Mouse (Mus musculus) heart, embryonic 10.5 days (tissue): ENCODE measurements around the gene Zeb2. TPM values are rescaled to one million over a fixed set of nuclear protein-coding genes. Genes with fewer than 3 reads are reported as not detected.

Source experiments
- DNase-seq: peaks from one replicate; pipeline ENCODE4 v3.0.0-alpha.2; 2017; ENCODE audit warnings: low spot score
- H3K27ac ChIP-seq: fragments of 300-500 bp; sonication (generic); 2 replicates; pipeline ENCODE4 v1.5.1; 2016; ENCODE audit warnings: mild to moderate bottlenecking
- H3K27me3 ChIP-seq: fragments of 300-500 bp; sonication (generic); 2 replicates; pipeline ENCODE4 v1.6.1; 2016; ENCODE audit warnings: mild to moderate bottlenecking; ENCODE audit not compliant: poor library complexity, insufficient read depth, severe bottlenecking
- H3K36me3 ChIP-seq: fragments of 300-500 bp; sonication (generic); 2 replicates; pipeline ENCODE4 v1.6.1; 2016; ENCODE audit warnings: mild to moderate bottlenecking, moderate library complexity
- H3K4me1 ChIP-seq: fragments of 300-500 bp; sonication (generic); 2 replicates; pipeline ENCODE4 v1.6.1; 2016; ENCODE audit warnings: mild to moderate bottlenecking
- H3K4me3 ChIP-seq: fragments of 300-500 bp; sonication (generic); 2 replicates; pipeline ENCODE4 v1.5.1; 2016; ENCODE audit warnings: mild to moderate bottlenecking, moderate library complexity
- H3K9me3 ChIP-seq: fragments of 300-500 bp; sonication (generic); 2 replicates; pipeline ENCODE4 v1.6.1; 2016; ENCODE audit warnings: mild to moderate bottlenecking, moderate library complexity
- WGBS: fragments of 180-500 bp; shearing (Covaris S2); methylation state at CpG from one replicate; pipeline ENCODE4 v1.1.7; 2016; 5-methylcytosine and 5-hydroxymethylcytosine counted together
- polyA plus RNA-seq: library from polyadenylated mRNA; unstranded; fragments of >200 nt; fragmentation: Nextera tagmentation; extraction: Ambion mirVana; gene quantifications from 2 replicates; pipeline ENCODE4 v1.2.1, GENCODE M21; 2016

The Zeb2 gene
- polyA plus RNA-seq, 1 experiment from 2014 or later, result 25.1 TPM

DNA sequence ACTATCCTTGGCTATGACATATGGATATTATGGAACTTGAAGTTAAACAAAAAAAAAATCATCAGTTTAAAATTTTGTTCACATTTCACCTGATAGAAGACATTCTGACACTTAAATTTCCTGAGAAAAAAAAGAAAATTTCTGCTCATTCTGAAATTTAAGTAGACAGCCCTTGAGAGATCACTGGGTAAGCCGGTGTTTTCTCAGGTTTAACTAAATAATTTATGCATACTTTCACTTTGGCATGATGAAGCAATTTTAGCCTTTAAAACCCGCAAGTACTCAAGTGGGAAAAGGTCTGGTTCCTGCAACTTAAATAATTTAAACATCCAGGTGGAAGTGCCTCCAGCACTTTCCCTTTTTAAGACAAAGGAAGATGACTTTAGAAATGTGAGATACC is 65.9 kb downstream of the Zeb2 start:
- WGBS, result 85% methylated on average over 2 of the region's 2 CpGs
- Histone ChIP-seq H3K4me1 (peaks cover 53% of the 10 kb centered on the region), H3K4me3 (no peak overlapping the region), H3K36me3 (no peaks in the 10 kb centered on the region), H3K27me3 (no peaks in the 10 kb centered on the region), H3K27ac (no peak overlapping the region), H3K9me3 (no peaks in the 10 kb centered on the region)
- no peak for DNase-seq

DNA sequence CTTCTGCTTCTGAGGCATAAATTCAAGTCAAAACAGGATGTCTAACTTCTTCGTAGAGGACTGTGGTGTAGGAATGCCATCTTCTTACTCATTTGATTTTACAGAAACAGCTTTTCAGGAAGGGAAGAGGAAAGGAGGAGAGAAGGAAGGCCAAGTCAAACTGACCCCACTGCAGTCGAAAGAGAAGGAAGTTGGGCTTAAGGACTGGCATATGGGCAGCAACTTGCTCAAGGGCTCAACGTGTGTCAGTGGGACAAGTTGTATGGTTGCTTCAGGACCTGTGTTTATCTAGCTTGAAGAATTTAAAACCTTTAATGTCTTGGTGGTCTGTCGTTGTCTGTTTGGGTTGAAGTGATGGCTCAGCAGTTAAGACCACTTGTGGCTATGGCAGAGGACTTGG is 67.3 kb downstream of the Zeb2 start:
- DNase-seq, result no peak
- H3K36me3 ChIP-seq, result no peaks in the 10 kb centered on the region
- H3K9me3 ChIP-seq, result no peaks in the 10 kb centered on the region
- no peaks in the 10 kb centered on the region for H3K27me3 ChIP-seq
- H3K4me3 ChIP-seq, result no peak overlapping the region
- WGBS, result 79% methylated on average over 4 of the region's 4 CpGs
- H3K4me1 ChIP-seq, result peaks cover 53% of the 10 kb centered on the region
- peak overlapping the region; percentile 17; the same call in 1 of the 2 replicates for H3K27ac ChIP-seq

DNA sequence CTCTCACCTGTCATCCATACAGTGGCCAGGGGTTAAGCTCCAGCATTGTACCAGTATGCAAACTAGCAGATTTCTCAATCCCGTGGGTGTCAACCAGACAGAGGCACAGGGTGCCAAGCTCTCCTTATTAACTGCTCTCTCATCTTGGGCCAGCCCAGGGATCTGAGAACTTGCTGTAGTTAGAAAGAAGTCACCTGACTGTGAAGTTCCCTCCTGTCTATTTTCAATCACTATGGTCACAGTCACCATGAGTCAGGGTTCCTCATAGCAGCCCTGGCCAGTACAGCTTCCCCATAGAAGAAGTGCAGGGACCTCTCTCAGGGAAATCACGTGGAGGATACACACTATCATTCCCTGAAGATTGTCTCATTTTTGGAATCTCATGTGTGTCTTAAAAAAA is 67.9 kb downstream of the Zeb2 start:
- H3K4me1 ChIP-seq, result peaks cover 52% of the 10 kb centered on the region
- H3K27me3 ChIP-seq, result no peaks in the 10 kb centered on the region
- no peaks in the 10 kb centered on the region for H3K36me3 ChIP-seq
- no peak for DNase-seq
- H3K27ac ChIP-seq, result peak overlapping the region; percentile 36; the same call in 1 of the 2 replicates
- 57% methylated on average over 2 of the region's 2 CpGs for WGBS
- no peak overlapping the region for H3K4me3 ChIP-seq
- H3K9me3 ChIP-seq, result no peaks in the 10 kb centered on the region

DNA sequence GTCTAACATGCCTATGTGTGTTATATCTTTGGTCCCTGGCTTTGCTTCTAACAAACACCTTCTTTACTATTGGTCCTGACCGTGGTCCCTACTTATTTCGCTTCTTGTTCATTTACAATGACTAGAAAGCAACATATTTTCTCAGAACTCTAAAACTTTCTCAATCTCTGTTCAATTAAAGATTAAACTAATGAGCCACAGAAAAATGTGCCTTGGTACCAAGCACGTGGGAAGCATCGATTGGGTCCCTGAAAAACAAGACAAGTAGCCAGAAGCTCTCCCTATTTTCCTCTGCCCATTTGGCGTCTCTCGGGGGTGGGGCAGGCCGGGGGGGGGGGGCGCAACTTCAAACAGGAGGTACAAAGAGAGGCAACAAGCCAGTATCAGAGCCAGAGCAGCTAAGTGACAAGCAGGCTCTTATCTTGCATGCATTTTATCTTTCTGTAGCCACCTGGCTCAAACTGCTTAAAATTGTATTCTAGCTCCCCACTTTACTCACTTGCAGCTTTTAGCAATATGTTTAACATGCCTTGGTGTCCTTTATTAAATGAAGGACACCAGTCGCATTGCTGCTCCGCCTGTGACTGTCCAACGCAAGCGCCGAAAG is 76.4 kb downstream of the Zeb2 start:
- 44% methylated on average over 13 of the region's 13 CpGs for WGBS
- H3K4me3 ChIP-seq, result no peak overlapping the region
- H3K36me3 ChIP-seq, result no peaks in the 10 kb centered on the region
- no peaks in the 10 kb centered on the region for H3K9me3 ChIP-seq
- H3K27ac ChIP-seq, result peak overlapping the region; percentile 84
- no peaks in the 10 kb centered on the region for H3K27me3 ChIP-seq
- peak; percentile 88 for DNase-seq
- peaks cover 63% of the 10 kb centered on the region for H3K4me1 ChIP-seq

DNA sequence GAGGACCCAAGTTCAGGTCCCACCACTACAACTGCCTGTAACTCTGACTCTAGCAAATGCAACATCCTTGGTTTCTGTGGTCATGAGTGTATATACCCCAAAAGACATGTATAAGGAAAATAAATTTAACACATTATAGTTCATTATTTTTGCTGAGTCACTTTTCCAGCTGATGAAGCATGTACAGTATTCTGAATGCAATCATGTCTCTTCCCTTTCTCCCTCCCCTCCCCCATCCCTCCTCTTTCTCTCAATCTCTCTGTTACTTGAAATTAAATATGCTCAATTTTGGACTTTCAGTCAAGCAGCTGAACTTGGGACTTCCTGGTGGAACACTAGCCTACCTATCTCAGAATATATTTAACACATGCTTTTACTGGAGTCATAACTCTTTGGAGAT is 77.7 kb downstream of the Zeb2 start:
- no peak overlapping the region for H3K4me3 ChIP-seq
- no peaks in the 10 kb centered on the region for H3K9me3 ChIP-seq
- H3K27ac ChIP-seq, result peak overlapping the region; percentile 22; the same call in 1 of the 2 replicates
- H3K27me3 ChIP-seq, result no peaks in the 10 kb centered on the region
- no peak for DNase-seq
- no peaks in the 10 kb centered on the region for H3K36me3 ChIP-seq
- H3K4me1 ChIP-seq, result peaks cover 55% of the 10 kb centered on the region

DNA sequence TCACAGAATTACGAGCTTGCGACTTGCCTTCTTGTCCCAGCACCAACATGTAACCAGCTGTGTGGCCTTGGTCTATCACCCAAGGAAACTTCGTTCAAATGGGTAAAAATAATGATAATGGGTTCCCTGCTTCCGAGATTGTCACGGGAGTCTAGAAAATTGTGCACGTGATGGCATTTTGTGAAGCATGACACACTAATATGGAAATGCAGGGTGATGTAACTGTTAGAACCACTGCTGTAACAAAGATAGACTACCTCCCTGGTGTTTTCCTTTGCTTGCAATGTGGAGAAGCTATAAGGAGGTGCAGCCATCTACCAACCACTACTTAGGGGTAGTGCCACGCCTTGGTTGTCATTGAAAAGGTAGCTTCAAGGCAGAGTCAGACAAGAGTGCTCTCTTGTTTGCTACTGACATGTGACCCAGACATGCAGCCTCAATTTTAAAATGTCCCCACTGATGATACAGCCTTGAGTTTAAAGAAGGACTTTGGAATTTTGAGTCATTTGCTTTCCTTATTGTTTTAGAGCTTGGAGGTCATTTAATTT is 89.0 kb downstream of the Zeb2 start:
- Histone ChIP-seq H3K9me3 (no peaks in the 10 kb centered on the region), H3K4me1 (peaks cover 28% of the 10 kb centered on the region)
- 90% methylated on average over 7 of the region's 7 CpGs for WGBS

DNA sequence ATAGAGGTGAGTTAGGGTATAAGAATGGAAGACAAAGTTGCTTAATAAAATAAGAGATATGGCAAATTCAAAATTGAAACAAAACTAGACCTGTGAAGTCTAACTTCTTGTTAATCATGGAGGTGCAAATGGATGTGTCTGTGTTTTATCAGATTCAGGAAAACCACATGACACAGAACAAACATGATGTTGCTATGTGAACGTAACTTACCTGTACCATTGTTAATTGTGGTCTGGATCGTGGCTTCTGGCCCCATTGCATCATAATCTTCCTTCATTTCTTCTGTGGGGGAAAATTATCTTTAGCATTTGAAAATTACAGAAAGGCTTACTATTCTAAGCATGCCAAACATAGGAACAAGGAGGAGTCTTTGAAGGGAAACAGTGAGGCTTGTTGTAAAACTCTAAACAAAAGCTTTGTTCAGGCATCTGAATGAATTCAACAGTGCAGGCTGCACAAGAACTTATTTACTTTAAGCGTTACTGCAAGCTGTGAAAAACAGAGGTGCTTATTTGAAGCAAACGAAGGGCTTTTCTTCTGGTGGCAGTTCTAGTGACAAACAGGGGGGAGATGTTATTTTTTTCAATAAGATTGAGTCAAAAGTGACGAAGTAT is 99.9 kb downstream of the Zeb2 start:
- no peak overlapping the region for H3K4me3 ChIP-seq
- H3K9me3 ChIP-seq, result no peaks in the 10 kb centered on the region
- 87% methylated on average over 5 of the region's 5 CpGs for WGBS
- H3K27me3 ChIP-seq, result no peaks in the 10 kb centered on the region
- no peak for DNase-seq
- H3K4me1 ChIP-seq, result peaks cover 29% of the 10 kb centered on the region
- H3K27ac ChIP-seq, result no peak overlapping the region
- peaks cover 9% of the 10 kb centered on the region; the same call in 1 of the 2 replicates for H3K36me3 ChIP-seq

More for the DNA sequence above, 89.0 kb downstream of the Zeb2 start:
- Histone ChIP-seq H3K27me3 (no peaks in the 10 kb centered on the region), H3K36me3 (no peaks in the 10 kb centered on the region), H3K4me3 (no peak overlapping the region), H3K27ac (0 out of 2 replicates have a peak overlapping the region, but pooled peaks have one; percentile 3)
- DNase-seq, result no peak

DNA sequence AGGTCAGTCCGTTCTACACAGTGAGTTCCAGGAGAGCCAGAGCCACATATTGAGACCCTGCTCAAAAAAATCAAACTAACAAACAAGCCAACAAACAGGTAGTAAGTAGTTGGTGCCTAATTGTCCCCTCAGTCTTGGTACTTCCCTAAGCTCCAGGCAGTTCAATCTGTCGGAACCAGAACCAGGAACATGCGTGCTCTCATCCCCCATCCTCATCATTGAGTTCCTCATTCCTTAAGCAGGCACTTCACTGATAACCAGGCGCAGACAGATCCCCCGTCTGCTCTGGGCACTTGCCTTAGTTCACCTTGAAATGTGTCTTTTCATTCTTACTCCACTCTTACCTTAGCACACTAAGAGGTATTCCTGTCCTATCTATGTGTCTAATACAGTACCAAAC is 103.9 kb downstream of the Zeb2 start:
- Histone ChIP-seq H3K36me3 (peaks cover 3% of the 10 kb centered on the region; the same call in 1 of the 2 replicates), H3K4me3 (no peak overlapping the region), H3K9me3 (no peaks in the 10 kb centered on the region), H3K4me1 (peaks cover 11% of the 10 kb centered on the region), H3K27me3 (no peaks in the 10 kb centered on the region), H3K27ac (0 out of 2 replicates have a peak overlapping the region, but pooled peaks have one; percentile 42)
- 46% methylated on average over 5 of the region's 5 CpGs for WGBS
- DNase-seq, result no peak

DNA sequence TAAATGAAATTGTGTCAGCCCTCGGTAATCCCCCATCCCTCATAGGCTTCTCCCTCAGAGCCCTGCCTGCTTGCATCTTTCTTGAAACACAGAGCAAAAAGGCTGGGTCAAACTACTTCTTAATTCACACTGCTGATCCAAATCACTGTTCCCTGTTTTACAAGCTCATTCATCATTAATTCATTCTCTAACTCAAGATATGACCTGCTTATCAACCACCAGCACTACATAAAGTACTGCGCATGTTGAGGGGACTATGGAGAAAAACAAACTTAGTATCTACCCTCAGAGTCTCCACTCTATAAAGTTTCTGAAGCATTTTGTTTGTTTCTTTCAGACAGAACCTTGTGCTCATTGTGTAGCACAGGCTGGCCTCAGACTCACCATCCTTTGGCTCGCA is 104.5 kb downstream of the Zeb2 start:
- Histone ChIP-seq H3K27ac (peak overlapping the region; percentile 42; the same call in 1 of the 2 replicates), H3K9me3 (no peaks in the 10 kb centered on the region), H3K36me3 (peaks cover 3% of the 10 kb centered on the region; the same call in 1 of the 2 replicates), H3K4me1 (peaks cover 11% of the 10 kb centered on the region), H3K27me3 (no peaks in the 10 kb centered on the region), H3K4me3 (no peak overlapping the region)
- 93% methylated on average over 3 of the region's 3 CpGs for WGBS
- no peak for DNase-seq

DNA sequence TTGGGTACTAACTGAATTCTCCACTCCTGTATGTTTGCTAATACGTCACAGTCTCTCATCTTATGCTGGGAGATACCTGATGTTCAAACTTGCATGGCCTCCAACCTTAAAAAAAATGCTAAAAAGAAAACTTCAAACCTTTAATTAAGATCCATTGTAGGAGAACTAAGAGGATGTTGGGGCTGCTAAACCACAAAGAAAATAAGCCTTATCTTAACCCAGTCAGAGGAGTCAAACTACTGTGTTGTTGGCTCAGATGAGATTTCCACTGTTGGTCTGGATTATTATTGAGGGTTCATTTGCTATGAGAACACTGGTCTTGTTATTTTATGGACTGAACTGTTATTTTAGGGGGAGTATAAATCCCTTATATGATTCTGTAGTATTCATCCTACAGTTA is 106.5 kb downstream of the Zeb2 start:
- H3K4me3 ChIP-seq, result no peak overlapping the region
- peaks cover 11% of the 10 kb centered on the region for H3K4me1 ChIP-seq
- no peaks in the 10 kb centered on the region for H3K9me3 ChIP-seq
- H3K27me3 ChIP-seq, result no peaks in the 10 kb centered on the region
- H3K36me3 ChIP-seq, result peaks cover 2% of the 10 kb centered on the region; the same call in 1 of the 2 replicates
- DNase-seq, result no peak
- 97% methylated on average over 1 of the region's 1 CpGs for WGBS
- H3K27ac ChIP-seq, result no peak overlapping the region

DNA sequence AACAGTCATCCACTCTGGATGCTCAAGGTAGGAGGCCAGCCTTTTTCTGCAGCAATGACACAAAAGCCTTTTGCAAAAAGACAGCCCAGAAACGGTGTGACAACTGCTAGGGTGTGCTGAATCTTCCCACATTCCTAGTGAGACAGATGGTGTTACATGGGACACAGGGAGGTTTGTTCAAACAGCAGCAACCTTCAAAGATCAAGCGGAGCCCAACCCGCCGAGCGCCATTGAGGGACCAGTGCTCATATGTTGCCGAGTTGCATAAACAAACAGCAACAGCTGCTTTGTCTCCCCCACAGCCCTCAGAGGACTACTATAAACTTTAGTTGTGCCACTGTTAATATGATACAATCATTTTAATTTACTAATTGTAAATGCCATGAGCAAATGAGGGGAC is 117.3 kb downstream of the Zeb2 start:
- Histone ChIP-seq H3K4me1 (0 out of 2 replicates have a peak, but pooled peaks cover 6% of the 10 kb centered on the region), H3K27ac (no peak overlapping the region), H3K4me3 (no peak overlapping the region), H3K27me3 (no peaks in the 10 kb centered on the region), H3K9me3 (no peaks in the 10 kb centered on the region), H3K36me3 (peaks cover 42% of the 10 kb centered on the region)
- 52% methylated on average over 6 of the region's 6 CpGs for WGBS
- no peak for DNase-seq

DNA sequence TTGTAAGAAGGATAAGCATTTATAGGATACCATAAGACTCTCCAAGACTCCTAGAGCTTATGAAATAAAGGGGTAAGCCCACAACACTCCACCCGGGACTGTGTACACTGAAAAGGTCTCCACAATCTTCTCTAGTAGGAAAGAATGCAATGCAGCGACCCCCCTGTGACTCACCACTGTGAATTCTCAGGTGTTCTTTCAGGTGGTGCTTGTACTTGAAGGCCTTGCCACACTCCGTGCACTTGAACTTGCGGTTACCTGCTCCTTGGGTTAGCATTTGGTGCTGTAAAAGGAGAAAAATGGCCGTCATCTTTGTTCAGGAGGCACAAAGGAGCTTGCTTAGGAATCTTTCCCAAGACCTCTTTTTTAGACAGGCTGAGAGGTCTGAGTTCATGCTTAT is 118.5 kb downstream of the Zeb2 start:
- Histone ChIP-seq H3K27me3 (no peaks in the 10 kb centered on the region), H3K27ac (no peak overlapping the region), H3K36me3 (peaks cover 43% of the 10 kb centered on the region), H3K4me3 (no peak overlapping the region), H3K9me3 (no peaks in the 10 kb centered on the region), H3K4me1 (0 out of 2 replicates have a peak, but pooled peaks cover 6% of the 10 kb centered on the region)
- no peak for DNase-seq
- WGBS, result 92% methylated on average over 5 of the region's 5 CpGs

DNA sequence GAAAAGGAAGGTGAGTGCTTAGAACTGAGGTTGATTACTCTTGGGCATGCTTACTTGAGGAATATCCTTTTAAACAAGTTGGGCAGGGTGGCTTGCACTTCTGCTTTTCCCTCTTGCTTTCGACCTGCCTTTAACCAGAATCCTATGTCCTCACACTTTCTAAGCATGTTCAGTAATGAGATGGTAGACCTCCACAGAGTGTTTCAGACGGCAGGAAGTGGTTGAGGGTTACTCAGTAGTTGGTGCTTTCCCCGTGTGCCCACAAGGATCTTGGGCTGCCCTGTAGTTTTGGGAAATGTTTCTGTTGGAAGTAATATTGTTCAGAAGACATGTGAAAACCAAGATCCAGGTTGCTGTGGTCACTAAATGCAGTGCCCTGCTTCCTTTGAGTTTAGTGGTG is 135.5 kb downstream of the Zeb2 start:
- 75% methylated on average over 3 of the region's 3 CpGs for WGBS
- H3K27ac ChIP-seq, result no peak overlapping the region
- no peak for DNase-seq
- no peaks in the 10 kb centered on the region for H3K27me3 ChIP-seq
- no peak overlapping the region for H3K4me3 ChIP-seq
- peaks cover 17% of the 10 kb centered on the region for H3K4me1 ChIP-seq
- H3K9me3 ChIP-seq, result no peaks in the 10 kb centered on the region
- no peaks in the 10 kb centered on the region for H3K36me3 ChIP-seq
